Mouse (Mus musculus): ENCODE data around the gene Slc5a9. TPM values are rescaled to one million over a fixed set of nuclear protein-coding genes. Genes with fewer than 3 reads are reported as not detected.
"Not testable (repeated sequence)": the region's sequence is repeated elsewhere in the genome, so short reads cannot be mapped to it uniquely, and the experiment has no call there.

Slc5a9 gene
- not detected in 2 replicates for polyA plus RNA-seq (2015; fragmentation: Nextera tagmentation; extraction: Ambion mirVana)

GRCm38 (mm10) chr4:111902775-111903174 lies at the start of gene Slc5a9:
Gene Slc5a9 (minus strand): TSS chr4:111902918.
- no peaks in the 10 kb centered on the region for H3K4me1 ChIP-seq (replicated peaks)
- H3K27me3 ChIP-seq = no peaks in the 10 kb centered on the region
- no peak within 1 kb of the TSS for H3K4me2 ChIP-seq (replicated peaks)
- H3K9ac ChIP-seq (replicated peaks) = no peak within 1 kb of the TSS
- no peak within 1 kb of the TSS for H3K27ac ChIP-seq
- no peak within 1 kb of the TSS for H3K4me3 ChIP-seq (replicated peaks)
- no peaks in the 10 kb centered on the region for H3K9me3 ChIP-seq
- no peaks in the 10 kb centered on the region for H3K36me3 ChIP-seq
- ATAC-seq = no peak

GRCm38 (mm10) chr4:111919092-111919491 lies 16.4 kb upstream of the Slc5a9 start, which contains the start of gene Skint8:
Gene Skint8 (plus strand): TSS chr4:111919392.
- Histone ChIP-seq H3K4me1 (replicated peaks) (no peaks in the 10 kb centered on the region), H3K27me3 (no peaks in the 10 kb centered on the region), H3K4me3 (replicated peaks) (no peak within 1 kb of the TSS), H3K36me3 (no peaks in the 10 kb centered on the region), H3K27ac (no peak within 1 kb of the TSS), H3K9me3 (no peaks in the 10 kb centered on the region), H3K9ac (replicated peaks) (no peak within 1 kb of the TSS), H3K4me2 (replicated peaks) (no peak within 1 kb of the TSS)
- ATAC-seq = no peak
- WGBS = 94% methylated on average over 1 of the region's 1 CpGs

- no peaks in the 10 kb centered on the region for H3K9me3 ChIP-seq
- H3K27me3 ChIP-seq = no peaks in the 10 kb centered on the region
- H3K4me1 ChIP-seq (replicated peaks) = no peaks in the 10 kb centered on the region
- H3K27ac ChIP-seq = no peak overlapping the region
- no peaks in the 10 kb centered on the region for H3K36me3 ChIP-seq
- H3K9ac ChIP-seq (replicated peaks) = no peak overlapping the region
- 62% methylated on average over 2 of the region's 2 CpGs for WGBS
- H3K4me2 ChIP-seq (replicated peaks) = no peak overlapping the region
- peak; percentile 72 for ATAC-seq
- no peak overlapping the region for H3K4me3 ChIP-seq (replicated peaks)
Measured at GRCm38 (mm10) chr4:111907926-111908325, 5.2 kb upstream of the Slc5a9 start.

- Histone ChIP-seq H3K36me3 (no peaks in the 10 kb centered on the region), H3K27me3 (no peaks in the 10 kb centered on the region), H3K4me2 (replicated peaks) (no peak overlapping the region), H3K9ac (replicated peaks) (no peak overlapping the region), H3K4me1 (replicated peaks) (no peaks in the 10 kb centered on the region), H3K4me3 (replicated peaks) (no peak overlapping the region), H3K9me3 (no peaks in the 10 kb centered on the region), H3K27ac (no peak overlapping the region)
- ATAC-seq = no peak
- WGBS = 55% methylated on average over 1 of the region's 1 CpGs
Measured at GRCm38 (mm10) chr4:111901473-111901872, 1.2 kb downstream of the Slc5a9 start.

- H3K4me1 ChIP-seq (replicated peaks); H3K9ac ChIP-seq (replicated peaks); ATAC-seq; H3K9me3 ChIP-seq; H3K4me3 ChIP-seq (replicated peaks); H3K4me2 ChIP-seq (replicated peaks); H3K27me3 ChIP-seq; H3K27ac ChIP-seq; H3K36me3 ChIP-seq: not testable (repeated sequence)
- WGBS = 57% methylated on average over 1 of the region's 1 CpGs
Measured at GRCm38 (mm10) chr4:111900491-111900890, 2.2 kb downstream of the Slc5a9 start.

- no peaks in the 10 kb centered on the region for H3K36me3 ChIP-seq
- no peaks in the 10 kb centered on the region for H3K4me1 ChIP-seq (replicated peaks)
- no peak for ATAC-seq
- H3K4me3 ChIP-seq (replicated peaks) = no peak overlapping the region
- H3K9me3 ChIP-seq = no peaks in the 10 kb centered on the region
- WGBS = 75% methylated on average over 4 of the region's 4 CpGs
- no peaks in the 10 kb centered on the region for H3K27me3 ChIP-seq
- H3K4me2 ChIP-seq (replicated peaks) = no peak overlapping the region
- H3K9ac ChIP-seq (replicated peaks) = no peak overlapping the region
- no peak overlapping the region for H3K27ac ChIP-seq
Measured at GRCm38 (mm10) chr4:111898566-111898965, 4.2 kb downstream of the Slc5a9 start.

- no peaks in the 10 kb centered on the region for H3K27me3 ChIP-seq
- no peaks in the 10 kb centered on the region for H3K4me1 ChIP-seq (replicated peaks)
- H3K4me2 ChIP-seq (replicated peaks) = no peak overlapping the region
- H3K9ac ChIP-seq (replicated peaks) = no peak overlapping the region
- no peak overlapping the region for H3K27ac ChIP-seq
- no peak overlapping the region for H3K4me3 ChIP-seq (replicated peaks)
- WGBS = 60% methylated on average over 1 of the region's 1 CpGs
- ATAC-seq = no peak
- no peaks in the 10 kb centered on the region for H3K36me3 ChIP-seq
- H3K9me3 ChIP-seq = no peaks in the 10 kb centered on the region
Measured at GRCm38 (mm10) chr4:111897755-111898154, 5.0 kb downstream of the Slc5a9 start.

- Histone ChIP-seq H3K4me2 (replicated peaks) (no peak overlapping the region), H3K4me1 (replicated peaks) (no peaks in the 10 kb centered on the region), H3K36me3 (no peaks in the 10 kb centered on the region), H3K9me3 (no peaks in the 10 kb centered on the region), H3K27me3 (no peaks in the 10 kb centered on the region), H3K9ac (replicated peaks) (no peak overlapping the region), H3K4me3 (replicated peaks) (no peak overlapping the region), H3K27ac (no peak overlapping the region)
- no peak for ATAC-seq
Measured at GRCm38 (mm10) chr4:111892138-111892537, 10.6 kb downstream of the Slc5a9 start.

- Histone ChIP-seq H3K9me3 (no peaks in the 10 kb centered on the region), H3K36me3 (no peaks in the 10 kb centered on the region), H3K4me3 (replicated peaks) (no peak overlapping the region), H3K9ac (replicated peaks) (no peak overlapping the region), H3K27ac (no peak overlapping the region), H3K4me1 (replicated peaks) (no peaks in the 10 kb centered on the region), H3K4me2 (replicated peaks) (no peak overlapping the region), H3K27me3 (no peaks in the 10 kb centered on the region)
- WGBS = 20% methylated on average over 4 of the region's 4 CpGs
- peak; percentile 89 for ATAC-seq
Measured at GRCm38 (mm10) chr4:111886607-111887006, 16.1 kb downstream of the Slc5a9 start.

GRCm38 (mm10) chr4:111886018-111886417 lies 16.7 kb downstream of the Slc5a9 start:
- Histone ChIP-seq H3K4me2 (replicated peaks) (peak overlapping the region; percentile 36; the same call in 1 of the 2 replicates), H3K4me1 (replicated peaks) (no peaks in the 10 kb centered on the region), H3K36me3 (no peaks in the 10 kb centered on the region), H3K9ac (replicated peaks) (no peak overlapping the region), H3K27me3 (no peaks in the 10 kb centered on the region), H3K9me3 (no peaks in the 10 kb centered on the region), H3K27ac (no peak overlapping the region), H3K4me3 (replicated peaks) (no peak overlapping the region)
- peak; percentile 75 for ATAC-seq
- WGBS = 11% methylated on average over 7 of the region's 7 CpGs

- Histone ChIP-seq H3K4me3 (replicated peaks) (no peak overlapping the region), H3K4me1 (replicated peaks) (no peaks in the 10 kb centered on the region), H3K4me2 (replicated peaks) (no peak overlapping the region), H3K36me3 (no peaks in the 10 kb centered on the region), H3K9ac (replicated peaks) (no peak overlapping the region), H3K27me3 (no peaks in the 10 kb centered on the region), H3K27ac (no peak overlapping the region), H3K9me3 (no peaks in the 10 kb centered on the region)
- WGBS = 92% methylated on average over 12 of the region's 12 CpGs
- no peak for ATAC-seq
Measured at GRCm38 (mm10) chr4:111883543-111883942, 19.2 kb downstream of the Slc5a9 start.

GRCm38 (mm10) chr4:111880112-111880875 lies 22.4 kb downstream of the Slc5a9 start:
- 42% methylated on average over 4 of the region's 4 CpGs for WGBS
- Histone ChIP-seq H3K27ac (no peak overlapping the region), H3K27me3 (no peaks in the 10 kb centered on the region), H3K9me3 (no peaks in the 10 kb centered on the region), H3K9ac (replicated peaks) (no peak overlapping the region), H3K4me3 (replicated peaks) (no peak overlapping the region), H3K4me1 (replicated peaks) (no peaks in the 10 kb centered on the region), H3K4me2 (replicated peaks) (no peak overlapping the region), H3K36me3 (no peaks in the 10 kb centered on the region)
- ATAC-seq = no peak

Data from midbrain, embryonic 13.5 days (tissue).